Mouse (Mus musculus): Measurements from ENCODE around the gene Bglap. TPM values are rescaled to one million over a fixed set of nuclear protein-coding genes. Genes with fewer than 3 reads are reported as not detected.
"Not testable (repeated sequence)": the region's sequence is repeated elsewhere in the genome, so short reads cannot be mapped to it uniquely, and the experiment has no call there.

Bglap gene
- total RNA-seq, 4 experiments from 2014 or later: not detected

DNA sequence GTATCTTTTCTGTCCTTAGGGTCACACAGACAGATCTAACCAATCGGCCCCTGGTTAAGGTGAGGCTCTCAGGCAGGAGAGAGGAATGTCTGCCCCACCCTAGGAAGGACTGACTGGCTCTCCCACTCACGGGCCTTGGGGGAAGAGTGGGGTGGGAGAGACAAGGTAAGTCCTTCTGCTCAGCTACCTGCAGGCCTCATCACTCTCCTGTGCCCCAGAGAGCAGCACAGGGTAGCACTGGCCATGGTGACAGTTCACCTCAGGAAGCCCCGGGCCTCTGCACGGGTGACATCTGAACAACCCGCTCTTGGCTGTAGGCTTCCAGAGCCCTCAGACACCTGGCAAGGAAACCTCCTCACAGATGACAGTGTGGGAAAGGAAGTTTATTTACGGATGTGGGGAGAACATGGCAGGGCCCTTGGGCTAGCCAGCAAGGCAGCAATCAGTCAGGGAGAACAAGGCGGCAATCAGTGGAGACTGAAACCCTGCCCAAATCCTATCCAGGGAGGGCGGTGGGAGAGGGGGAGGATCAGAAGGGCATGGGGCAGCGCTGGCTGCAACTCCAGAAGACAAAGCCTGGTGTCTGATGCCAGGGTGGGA is 9.6 kb upstream of the Bglap start:
- DNase-seq (ENCODE audit: low spot score): no peak

DNA sequence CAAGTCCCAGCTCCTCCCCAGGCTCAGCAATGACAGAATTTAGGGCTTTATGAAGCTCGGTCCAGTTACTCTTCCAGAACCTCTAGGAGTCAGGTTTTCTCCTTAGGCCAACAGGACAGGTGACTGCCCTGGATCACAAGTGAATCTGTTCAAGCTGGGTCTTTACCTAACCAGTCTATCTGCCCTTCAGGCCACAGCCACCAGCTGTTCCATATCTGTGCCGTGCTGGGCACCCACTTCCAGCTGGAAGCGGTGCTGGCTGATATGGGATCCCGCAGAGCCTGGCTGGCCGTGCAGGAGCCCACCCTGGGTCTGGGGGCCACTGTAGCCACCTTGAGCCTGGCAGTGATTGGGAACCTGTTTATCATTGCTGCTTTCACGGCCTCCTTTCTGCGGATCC is 1.9 kb downstream of the Bglap start:
- not testable (repeated sequence) for DNase-seq (ENCODE audit: low spot score)

DNA sequence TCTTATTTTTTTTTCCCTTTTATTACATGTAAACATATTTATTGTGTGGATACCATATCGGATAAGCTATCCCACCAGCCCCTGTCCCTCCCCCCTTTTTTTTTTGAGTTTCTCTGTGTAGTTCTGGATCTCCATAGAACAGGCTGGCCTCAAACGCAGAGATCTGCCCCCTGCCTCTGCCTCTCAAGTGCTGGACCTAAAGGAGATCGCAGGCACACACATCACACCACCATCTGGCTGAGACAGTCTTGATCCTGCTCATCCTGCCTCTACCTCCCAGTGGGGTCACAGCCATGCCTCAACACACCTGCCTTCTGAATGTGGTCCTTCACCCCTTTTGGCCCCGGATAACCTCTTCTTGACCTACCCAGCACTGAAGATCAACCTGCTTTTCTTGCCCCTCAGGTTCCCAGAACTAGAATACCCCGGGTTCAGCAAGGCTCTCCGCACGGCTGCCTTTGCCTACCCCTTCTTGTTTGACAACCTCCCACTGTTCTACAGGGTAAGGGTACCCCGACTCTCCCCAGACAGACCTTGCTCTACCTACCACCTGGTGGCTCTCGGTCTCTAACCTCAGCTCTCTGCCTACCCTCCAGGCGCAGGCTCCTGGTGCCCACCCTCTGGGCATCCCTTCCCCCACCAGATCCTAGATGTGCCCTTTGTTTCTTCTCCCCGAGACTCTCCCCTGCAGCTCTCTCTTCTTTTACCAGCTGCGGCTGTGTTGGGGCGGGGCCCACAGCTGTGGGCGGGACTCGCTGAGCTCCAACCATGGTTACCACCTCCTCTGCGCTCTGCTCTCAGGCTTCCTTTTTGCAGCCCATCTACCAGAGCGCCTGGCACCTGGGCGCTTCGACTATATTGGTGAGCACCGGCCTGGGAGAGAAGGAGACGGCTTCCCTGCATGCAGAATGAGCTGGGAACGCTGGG is 2.6 kb downstream of the Bglap start:
- not testable (repeated sequence) for DNase-seq (ENCODE audit: low spot score)

DNA sequence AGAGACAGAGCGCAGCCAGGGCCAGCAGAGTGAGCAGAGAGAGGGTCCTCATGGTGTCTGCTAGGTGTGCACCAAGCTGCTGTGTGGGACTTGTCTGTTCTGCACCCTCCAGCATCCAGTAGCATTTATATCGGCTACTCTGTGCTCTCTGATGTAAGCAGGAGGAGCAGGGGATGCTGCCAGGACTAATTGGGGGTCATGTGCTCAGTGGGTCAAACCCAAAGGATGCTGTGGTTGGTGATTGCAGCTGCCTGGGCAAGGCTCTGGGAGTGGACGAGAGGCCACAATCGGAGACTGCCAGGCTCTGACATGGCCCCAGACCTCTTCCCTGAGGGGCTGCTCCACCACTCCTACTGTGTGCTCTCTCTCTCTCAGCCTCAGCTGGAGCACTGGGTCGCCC is 5.7 kb downstream of the Bglap start, which contains the start of gene Bglap2:
Bglap2 (minus strand) TSS at position 101 of the 400 bp plus-strand sequence.
- not testable (repeated sequence) for DNase-seq (ENCODE audit: low spot score)

DNA sequence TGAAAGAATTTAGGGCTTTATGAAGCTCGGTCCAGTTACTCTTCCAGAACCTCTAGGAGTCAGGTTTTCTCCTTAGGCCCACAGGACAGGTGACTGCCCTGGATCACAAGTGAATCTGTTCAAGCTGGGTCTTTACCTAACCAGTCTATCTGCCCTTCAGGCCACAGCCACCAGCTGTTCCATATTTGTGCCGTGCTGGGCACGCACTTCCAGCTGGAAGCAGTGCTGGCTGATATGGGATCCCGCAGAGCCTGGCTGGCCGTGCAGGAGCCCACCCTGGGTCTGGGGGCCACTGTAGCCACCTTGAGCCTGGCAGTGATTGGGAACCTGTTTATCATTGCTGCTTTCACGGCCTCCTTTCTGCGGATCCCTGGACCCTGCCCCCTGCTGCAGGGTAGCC is 7.6 kb downstream of the Bglap start:
- DNase-seq (ENCODE audit: low spot score): not testable (repeated sequence)

DNA sequence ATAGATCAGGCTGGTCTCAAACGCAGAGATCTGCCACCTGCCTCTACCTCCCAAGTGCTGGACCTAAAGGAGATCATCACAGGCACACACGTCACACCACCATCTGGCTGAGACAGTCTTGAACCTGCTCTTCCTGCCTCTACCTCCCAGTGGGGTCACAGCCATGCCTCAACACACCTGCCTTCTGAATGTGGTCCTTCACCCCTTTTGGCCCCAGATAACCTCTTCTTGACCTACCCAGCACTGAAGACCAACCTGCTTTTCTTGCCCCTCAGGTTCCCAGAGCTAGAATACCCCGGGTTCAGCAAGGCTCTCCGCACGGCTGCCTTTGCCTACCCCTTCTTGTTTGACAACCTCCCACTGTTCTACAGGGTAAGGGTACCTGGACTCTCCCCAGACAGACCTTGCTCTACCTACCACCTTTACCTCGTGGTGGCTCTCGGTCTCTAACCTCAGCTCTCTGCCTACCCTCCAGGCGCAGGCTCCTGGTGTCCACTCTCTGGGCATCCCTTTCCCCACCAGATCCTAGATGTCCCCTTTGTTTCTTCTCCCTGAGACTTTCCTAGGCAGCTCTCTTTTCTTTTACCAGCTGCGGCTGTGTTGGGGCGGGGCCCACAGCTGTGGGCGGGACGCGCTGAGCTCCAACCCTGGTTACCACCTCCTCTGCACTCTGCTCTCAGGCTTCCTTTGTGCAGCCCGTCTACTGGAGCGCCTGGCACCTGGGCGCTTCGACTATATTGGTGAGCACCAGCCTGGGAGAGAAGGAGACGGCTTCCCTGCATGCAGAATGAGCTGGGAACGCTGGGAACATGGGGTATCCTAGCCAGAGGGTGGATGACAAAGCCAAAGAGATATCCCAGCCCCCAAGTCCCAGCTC is 8.3 kb downstream of the Bglap start:
- DNase-seq (ENCODE audit: low spot score): not testable (repeated sequence)

DNA sequence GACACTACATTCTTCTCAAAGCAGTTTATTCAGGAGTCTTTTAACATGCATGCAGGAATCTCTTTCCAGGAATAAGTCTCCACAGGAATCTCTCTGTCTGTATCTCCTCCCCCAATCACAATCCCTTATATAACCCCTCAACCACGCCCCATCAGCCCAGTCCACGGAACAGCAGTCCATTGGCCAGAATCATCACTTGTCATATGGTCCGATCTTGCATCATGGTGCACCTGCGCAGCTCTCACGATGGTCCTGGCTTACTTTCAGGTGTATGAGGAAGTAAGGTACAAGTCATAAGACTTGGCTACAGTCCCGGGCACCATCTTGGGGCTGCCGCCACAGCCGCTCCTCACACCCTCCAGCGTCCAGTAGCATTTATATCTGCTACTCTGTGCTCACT is 11.6 kb downstream of the Bglap start, which contains the start of gene Bglap3:
Bglap3 (minus strand) TSS at position 101 of the 400 bp plus-strand sequence.
- not testable (repeated sequence) for DNase-seq (ENCODE audit: low spot score)

DNA sequence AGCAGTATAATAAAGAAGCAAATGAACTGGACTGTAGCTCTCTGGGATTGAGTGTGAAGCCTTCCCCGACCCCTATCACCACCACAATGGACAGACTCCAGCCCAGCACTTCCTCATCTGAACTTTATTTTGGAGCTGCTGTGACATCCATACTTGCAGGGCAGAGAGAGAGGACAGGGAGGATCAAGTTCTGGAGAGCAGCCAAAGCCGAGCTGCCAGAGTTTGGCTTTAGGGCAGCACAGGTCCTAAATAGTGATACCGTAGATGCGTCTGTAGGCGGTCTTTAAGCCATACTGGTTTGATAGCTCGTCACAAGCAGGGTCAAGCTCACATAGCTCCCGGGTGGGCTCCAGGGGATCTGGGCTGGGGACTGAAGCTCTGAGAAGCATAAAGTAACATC is 15.8 kb downstream of the Bglap start:
- not testable (repeated sequence) for DNase-seq (ENCODE audit: low spot score)

DNA sequence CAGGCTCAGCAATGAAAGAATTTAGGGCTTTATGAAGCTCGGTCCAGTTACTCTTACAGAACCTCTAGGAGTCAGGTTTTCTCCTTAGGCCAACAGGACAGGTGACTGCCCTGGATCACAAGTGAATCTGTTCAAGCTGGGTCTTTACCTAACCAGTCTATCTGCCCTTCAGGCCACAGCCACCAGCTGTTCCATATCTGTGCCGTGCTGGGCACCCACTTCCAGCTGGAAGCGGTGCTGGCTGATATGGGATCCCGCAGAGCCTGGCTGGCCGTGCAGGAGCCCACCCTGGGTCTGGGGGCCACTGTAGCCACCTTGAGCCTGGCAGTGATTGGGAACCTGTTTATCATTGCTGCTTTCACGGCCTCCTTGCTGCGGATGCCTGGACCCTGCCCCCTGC is 16.7 kb downstream of the Bglap start:
- not testable (repeated sequence) for DNase-seq (ENCODE audit: low spot score)

DNA sequence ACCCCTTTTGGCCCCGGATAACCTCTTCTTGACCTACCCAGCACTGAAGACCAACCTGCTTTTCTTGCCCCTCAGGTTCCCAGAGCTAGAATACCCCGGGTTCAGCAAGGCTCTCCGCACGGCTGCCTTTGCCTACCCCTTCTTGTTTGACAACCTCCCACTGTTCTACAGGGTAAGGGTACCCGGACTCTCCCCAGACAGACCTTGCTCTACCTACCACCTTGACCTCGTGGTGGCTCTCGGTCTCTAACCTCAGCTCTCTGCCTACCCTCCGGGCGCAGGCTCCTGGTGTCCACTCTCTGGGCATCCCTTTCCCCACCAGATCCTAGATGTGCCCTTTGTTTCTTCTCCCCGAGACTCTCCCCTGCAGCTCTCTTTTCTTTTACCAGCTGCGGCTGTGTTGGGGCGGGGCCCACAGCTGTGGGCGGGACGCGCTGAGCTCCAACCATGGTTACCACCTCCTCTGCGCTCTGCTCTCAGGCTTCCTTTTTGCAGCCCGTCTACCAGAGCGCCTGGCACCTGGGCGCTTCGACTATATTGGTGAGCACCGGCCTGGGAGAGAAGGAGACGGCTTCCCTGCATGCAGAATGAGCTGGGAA is 17.3 kb downstream of the Bglap start:
- DNase-seq (ENCODE audit: low spot score): not testable (repeated sequence)

DNA sequence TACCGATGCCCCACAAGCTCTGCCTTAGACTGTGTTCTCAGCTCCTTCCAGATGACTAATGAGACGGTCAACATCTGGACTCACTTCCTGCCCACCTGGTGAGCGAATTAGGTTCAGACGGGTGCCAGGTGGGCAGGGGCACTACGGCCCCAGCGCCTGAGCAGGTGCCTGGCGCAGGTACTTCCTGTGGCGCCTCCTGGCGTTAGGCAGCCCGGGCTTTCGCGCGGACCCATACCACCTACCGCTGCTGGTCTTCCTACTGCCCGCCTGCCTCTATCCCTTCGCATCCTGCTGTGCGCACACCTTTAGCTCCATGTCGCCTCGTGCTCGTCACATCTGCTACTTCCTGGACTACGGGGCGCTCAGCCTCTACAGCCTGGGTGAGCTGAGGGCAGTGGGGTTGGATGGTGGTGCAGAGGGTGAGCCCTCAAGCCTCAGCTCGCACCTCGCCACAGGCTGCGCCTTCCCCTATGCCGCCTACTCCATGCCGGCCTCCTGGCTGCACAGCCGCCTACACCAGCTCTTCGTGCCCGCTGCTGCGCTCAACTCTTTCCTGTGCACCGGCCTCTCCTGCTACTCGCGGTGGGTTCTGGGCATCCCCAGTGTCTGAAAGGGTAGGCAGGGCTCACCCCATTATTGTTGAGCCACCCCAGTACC is 18.4 kb downstream of the Bglap start:
- no peak for DNase-seq (ENCODE audit: low spot score)

DNA sequence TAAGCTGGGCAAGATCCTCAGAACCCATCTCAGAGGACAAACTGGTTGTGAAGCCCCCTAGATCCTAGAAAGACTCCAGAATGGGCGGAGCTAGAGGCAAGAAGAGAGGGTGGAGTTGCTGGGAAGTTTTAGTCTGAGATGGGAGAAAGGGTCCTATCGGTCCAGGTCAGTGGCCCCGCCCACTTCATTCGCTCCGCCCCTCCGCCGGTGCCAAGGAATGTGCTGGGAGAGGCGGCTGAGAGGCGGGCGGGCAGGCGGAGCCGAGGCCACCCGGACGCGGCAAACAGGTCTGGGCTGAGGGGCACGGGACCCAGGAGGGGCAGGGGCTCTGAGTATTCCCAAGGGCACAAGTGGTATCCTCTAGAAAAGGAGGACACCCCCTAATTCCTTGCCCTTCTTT is 19.9 kb downstream of the Bglap start, which contains the start of gene Paqr6:
Paqr6 (plus strand) TSS at position 248 of the 400 bp plus-strand sequence.
- DNase-seq (ENCODE audit: low spot score): peak; percentile 30

DNA sequence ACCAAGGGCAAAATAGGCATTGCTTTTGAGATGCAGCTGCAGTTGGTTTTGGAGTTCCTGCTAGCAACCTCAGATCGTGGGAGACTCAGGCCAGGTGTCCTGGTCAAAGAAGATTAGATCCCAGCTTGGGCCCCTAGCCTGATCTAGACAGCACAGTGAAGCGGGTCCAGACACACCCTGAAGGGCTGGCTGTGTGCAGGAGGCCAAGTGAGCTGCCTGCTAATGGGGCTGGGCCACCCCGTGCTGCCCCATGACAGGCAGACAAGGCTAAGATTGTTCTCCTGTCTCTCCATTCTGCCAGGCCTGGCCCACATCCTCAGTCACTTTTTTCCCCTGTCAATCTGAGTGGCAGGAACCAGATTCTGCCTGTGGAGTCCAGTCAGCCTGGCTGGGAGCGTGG is 20.6 kb downstream of the Bglap start:
- no peak for DNase-seq (ENCODE audit: low spot score)

DNA sequence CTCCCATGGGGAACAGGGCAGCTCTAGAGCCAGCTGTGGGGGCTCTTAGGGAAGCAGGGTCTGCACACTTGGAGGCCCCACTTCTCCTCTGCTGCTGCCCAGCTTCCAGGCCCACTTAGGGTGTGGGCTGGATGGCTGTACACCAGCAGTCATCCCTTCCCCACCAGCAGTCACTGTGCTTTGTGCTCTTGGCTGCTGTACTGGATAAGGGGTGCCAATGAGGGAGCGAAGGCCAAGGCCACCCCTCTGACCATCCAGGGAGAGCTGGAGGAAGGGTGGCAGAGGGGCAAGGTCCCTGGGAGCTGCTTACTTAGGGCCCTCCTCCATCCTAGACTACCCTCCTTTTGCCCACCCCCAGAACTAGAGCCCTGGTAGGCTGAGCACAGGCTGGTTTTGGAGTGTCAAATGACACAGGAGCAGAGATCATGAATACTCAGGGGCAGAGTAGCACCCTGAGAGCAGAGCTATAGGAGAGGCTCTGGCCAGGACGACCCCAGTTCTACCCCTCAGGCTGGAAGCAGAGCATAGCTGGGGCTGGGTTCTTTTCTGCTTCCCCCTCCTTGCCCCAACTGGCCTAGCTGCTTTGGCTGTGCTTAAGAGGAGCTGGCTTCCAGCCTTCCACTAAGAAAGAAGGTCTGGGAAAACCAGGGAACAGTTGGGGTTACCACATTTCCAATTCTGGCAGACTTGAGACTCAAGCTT is 22.5 kb downstream of the Bglap start:
- DNase-seq (ENCODE audit: low spot score): no peak

DNA sequence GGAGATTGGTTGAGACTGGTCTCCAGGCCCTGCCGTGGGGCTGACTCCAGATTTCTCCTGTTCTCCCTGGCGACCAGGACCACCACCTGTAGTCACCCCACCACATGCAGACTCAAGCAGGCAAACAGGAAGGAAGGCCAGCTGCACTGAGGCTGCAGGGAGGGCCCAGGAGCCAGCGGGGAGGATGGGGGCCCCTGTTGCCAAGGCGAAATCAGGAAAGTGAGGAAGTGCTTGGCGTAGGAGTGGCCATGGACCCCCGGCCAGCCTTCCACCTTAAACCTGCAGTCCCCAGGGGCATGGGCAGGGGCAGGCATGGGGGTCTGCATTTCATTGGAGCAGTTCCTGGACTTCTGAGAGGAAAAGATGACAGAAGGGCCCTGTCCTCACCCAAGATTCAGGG is 23.2 kb downstream of the Bglap start:
- no peak for DNase-seq (ENCODE audit: low spot score)

DNA sequence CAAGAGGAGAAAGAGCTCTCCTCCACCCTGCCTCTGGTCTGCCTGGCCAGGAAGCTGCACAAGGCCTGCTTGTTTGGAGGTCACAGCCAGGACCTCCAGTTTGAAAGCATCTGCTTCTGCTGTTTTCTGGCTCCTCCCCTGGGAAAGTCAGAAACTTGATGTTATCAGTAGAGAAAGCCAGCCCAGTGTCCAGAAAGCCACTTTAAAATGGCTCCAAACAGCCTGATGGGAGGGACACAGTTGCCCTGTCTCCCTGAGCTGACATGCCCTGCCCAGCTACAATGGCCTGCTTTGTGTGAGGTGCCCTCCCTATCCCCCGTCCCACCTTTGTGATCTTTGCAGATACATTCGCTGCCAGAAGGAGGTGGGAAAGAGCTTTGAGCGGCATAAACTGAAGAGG is 24.3 kb downstream of the Bglap start:
- DNase-seq (ENCODE audit: low spot score): no peak

DNA sequence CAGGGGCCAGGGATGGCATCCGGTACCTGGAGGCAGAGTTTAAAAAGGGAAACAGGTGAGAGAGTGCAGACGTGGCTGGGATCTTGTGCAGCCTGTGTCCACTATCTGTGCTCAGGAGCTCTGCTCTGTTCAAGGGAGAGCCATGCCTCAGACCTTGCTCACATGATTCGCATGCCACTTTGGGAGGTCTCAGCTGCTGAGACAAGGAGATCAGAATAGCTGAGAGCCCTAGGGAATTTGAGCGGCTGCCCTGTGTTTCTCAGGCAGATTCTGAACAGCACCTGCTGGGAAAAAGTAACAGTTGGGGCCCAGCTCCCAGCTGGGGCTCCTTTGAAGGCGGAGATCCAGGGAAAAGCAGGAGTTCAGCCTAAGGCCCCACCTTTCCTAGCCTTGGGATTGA is 24.7 kb downstream of the Bglap start:
- no peak for DNase-seq (ENCODE audit: low spot score)

DNA sequence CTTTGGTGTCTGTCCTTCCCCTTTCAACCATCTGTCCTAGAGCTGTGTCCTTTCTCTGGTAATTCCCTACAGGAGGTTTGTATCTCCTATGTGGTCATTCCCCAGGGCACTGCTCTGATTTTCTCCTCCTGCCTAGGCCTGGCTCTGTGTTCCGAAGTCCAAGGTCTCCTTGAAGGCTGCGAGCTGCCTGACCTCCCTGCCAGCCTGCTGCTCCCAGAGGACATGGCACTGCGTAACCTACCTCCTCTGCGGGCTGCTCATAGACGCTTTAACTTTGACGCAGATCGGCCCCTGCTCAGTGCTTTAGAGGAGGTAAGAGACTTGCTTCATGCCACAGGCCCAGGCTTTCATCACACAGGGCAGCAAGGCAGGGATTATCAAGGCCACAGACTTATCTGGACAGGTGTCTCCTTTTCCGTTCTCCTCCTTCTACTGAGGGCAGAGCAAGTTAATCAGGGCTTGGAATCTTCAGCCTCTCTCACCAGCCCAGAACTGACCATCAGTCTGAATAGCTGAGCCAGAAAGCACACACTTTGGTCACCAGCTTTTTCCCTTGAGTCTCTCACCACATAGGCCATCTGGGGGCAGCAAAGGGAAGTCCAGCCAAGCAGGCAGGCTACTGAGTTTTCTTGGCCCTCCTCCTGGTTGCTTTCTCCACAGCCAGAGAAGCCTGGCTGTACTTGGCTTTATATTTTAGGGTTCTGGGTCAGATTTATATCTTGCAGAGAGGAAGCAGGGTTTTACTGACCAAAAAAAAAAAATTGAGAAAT is 29.7 kb downstream of the Bglap start:
- DNase-seq (ENCODE audit: low spot score): no peak

DNA sequence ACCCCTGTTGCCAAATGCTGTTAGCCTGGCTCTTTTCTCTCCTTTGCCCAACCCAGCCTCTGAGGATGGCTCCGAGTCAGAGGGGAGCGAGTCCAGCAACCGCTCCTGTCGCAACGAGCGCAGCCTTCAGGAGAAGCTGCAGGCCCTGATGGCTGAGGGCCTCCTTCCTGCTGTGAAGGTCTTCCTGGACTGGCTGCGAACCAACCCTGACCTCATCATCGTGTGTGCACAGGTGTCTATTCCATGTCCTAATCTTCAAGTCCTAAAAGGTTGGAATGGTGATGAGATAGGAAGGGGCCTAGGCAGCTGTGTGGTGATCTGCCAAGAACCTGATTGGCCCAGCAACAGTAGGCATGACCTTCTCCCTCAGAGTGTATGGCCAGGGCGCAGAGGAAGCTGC is 31.4 kb downstream of the Bglap start:
- no peak for DNase-seq (ENCODE audit: low spot score)
